Mouse (Mus musculus) CH12F3 (cell line): Measurements from ENCODE around the gene Gm21693.
"Not testable (repeated sequence)": the region's sequence is repeated elsewhere in the genome, so short reads cannot be mapped to it uniquely, and the experiment has no call there.

Source experiments
- in situ Hi-C: fragments of 300-500 bp; cut with MboI; formaldehyde crosslinking; loops from 2 replicates; pipeline ENCODE4 v1.14.3; 2020; ENCODE audit warnings: low sequenced_read_pairs

Gene Gm21693

DNA sequence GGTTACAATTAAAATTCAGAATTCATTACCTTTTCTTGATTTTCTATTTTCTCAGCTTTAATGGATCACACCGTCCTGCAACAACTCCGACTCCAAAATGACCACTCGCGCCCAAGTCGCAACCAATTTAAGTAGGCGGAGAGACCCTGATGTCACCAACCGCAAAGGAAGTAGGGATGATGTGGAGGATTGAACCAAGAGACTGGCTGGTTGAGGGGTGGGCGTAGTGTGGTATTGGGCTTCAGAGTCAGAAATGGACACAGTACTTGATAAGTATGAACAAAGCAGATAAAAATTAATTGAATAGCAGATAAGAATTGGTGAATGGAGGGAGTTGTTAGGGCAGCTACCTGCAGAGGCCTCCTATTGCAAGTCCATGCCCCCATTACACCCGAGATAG is at the start of gene Gm21693:
Gm21693 (minus strand) TSS at position 101 of the 400 bp plus-strand sequence.
- in situ Hi-C loops: not testable (repeated sequence)

DNA sequence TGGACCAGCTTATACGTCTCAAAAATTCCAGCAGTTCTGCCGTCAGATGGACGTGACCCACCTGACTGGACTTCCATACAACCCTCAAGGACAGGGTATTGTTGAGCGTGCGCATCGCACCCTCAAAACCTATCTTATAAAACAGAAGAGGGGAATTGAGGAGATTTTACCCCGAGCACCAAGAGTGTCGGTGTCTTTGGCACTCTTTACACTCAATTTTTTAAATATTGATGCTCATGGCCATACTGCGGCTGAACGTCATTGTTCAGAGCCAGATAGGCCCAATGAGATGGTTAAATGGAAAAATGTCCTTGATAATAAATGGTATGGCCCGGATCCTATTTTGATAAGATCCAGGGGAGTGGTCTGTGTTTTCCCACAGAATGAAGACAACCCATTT is 4.5 kb downstream of the Gm21693 start:
- in situ Hi-C loops: not testable (repeated sequence)

DNA sequence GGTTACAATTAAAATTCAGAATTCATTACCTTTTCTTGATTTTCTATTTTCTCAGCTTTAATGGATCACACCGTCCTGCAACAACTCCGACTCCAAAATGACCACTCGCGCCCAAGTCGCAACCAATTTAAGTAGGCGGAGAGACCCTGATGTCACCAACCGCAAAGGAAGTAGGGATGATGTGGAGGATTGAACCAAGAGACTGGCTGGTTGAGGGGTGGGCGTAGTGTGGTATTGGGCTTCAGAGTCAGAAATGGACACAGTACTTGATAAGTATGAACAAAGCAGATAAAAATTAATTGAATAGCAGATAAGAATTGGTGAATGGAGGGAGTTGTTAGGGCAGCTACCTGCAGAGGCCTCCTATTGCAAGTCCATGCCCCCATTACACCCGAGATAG is 38.8 kb downstream of the Gm21693 start, which contains the start of gene Gm21677:
Gm21677 (minus strand) TSS at position 101 of the 400 bp plus-strand sequence.
- in situ Hi-C loops: not testable (repeated sequence)
